Mouse (Mus musculus) neural tube, embryonic 10.5 days (tissue): ENCODE results near the gene Nudt4.
A peak's percentile ranks its signal among the peaks of the same experiment; 100 is the strongest.

Source experiments
- DNase-seq: peaks from one replicate; pipeline ENCODE4 v3.0.0-alpha.2; 2017; ENCODE audit warnings: low spot score; ENCODE audit errors: extremely low spot score

Nudt4 gene

GRCm38 (mm10) chr10:95501463-95502081 lies 62.4 kb downstream of the Nudt4 start, which contains the start of gene Mrpl42:
Mrpl42 (minus strand) TSS chr10:95501940.
- DNase-seq = peak; percentile 85

GRCm38 (mm10) chr10:95501033-95501432 lies 62.9 kb downstream of the Nudt4 start:
- DNase-seq = no peak
